Mouse (Mus musculus) right cerebral cortex, adult 2 months (tissue): ENCODE data around the gene Slco4a1.
A peak's percentile ranks its signal among the peaks of the same experiment; 100 is the strongest.

Experiments
- DNase-seq, 2 experiments: peaks; one replicate each; pipeline ENCODE4 v3.0.0; 2021 to 2022; ENCODE audit warnings: low spot score in 2 of 2

Slco4a1 gene

GRCm38 (mm10) chr2:180455723-180456698 lies at the start of gene Slco4a1:
Slco4a1 (plus strand) TSS chr2:180456245.
- peak; percentile 64 for DNase-seq

GRCm38 (mm10) chr2:180408410-180408809 lies 47.6 kb upstream of the Slco4a1 start:
- no peak for DNase-seq

DNA sequence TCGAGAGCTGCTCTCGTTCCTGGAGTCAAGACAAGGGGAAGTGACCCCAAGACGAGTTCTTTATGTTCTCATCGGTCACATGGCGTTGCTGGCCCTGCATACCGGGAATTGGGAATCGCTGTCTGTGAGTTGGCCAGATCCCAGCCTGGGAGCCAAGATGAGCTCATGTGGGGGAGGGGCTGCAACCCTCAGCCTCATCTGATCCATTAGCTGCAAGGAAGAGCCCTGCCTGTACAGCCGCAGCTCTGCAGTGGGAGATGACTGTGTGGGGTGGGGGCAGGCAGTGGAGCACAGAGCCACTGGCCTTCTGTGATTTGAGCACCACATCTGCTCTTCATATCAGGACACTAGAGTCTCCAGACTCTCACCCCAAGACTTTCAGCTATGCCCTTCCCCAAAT lies 45.6 kb upstream of the Slco4a1 start:
- no peak for DNase-seq

DNA sequence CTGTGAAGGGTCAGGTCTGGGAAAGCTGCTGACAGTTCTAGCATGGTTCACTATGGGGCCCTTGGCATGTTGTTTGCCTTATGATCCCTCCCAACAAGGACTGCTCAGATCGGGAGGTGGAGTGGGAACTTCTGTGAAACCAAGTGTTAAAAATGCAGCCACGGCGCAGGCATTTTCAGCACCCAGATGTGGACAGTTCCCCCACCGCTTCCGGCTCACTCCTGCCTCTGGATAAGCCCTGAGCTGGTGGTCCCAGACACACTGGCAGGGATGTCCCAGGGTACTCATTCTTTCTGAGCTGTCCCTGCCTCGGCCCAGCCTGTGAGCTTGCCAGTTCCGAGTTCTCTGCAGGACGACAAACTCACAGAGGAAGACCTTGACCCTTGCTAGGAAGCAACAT lies 45.0 kb upstream of the Slco4a1 start:
- DNase-seq: no peak

- DNase-seq: no peak
Measured at GRCm38 (mm10) chr2:180415627-180416026, 40.4 kb upstream of the Slco4a1 start.

DNA sequence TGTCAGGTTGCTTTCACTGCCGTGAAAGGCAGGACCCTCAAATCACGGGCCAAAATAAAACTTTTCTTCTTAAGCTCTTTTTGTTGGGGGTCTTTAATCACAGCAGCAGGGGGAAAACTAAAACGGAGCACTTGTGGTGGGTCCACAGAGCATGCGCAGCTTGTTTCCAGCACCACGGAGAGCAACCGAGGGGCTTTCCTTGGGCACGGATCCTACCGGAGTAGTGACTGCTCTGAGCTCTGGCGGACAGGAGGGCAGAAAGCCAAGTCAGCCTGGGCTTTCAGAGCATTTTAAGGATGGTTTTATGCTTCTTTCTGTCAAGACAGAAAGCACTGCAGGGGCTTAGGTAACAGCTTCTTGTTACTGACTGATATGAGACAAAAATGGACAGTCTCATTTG lies 38.3 kb upstream of the Slco4a1 start:
- DNase-seq: no peak

GRCm38 (mm10) chr2:180420641-180421040 lies 35.4 kb upstream of the Slco4a1 start:
- no peak for DNase-seq

DNA sequence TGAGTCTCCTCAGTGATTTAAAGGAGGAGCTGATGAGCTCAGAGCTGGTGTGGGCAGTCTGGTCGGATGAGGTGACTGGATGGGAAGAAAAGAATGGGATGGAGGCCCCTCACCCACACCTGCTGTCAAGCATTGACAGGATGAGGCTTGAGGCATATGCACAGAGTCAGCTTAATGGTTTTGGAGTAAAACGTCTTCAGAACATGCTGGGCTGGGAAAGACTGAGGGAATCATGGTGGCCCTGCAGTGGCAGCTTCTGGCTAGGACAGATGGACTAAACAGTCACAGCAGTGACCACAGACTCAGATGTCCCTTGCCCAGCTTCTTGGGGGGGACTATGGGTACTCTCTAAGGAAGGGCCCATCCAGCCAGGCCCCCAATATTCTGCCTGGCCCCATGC lies 30.9 kb upstream of the Slco4a1 start:
- DNase-seq: no peak

DNA sequence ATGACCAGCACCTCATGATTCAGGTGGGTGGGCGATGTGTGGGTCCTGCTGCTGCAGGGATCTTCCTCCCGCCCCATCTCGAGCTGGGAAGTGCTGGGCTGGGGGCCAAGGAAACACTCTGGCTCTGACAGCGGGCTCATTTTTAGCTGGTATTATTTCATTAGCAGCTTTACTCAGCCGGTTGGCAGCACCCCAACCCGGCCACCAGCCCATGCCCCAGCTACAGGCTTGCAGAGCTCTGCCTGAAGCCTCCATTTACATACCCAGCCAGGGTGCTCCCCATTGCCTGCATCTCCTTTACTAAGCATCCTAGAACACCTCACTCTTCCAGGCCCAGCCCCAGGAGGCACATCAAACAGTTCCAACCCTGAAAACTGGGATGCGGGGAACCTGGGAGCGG lies 29.0 kb upstream of the Slco4a1 start:
- peak; percentile 60 to 64 for DNase-seq

DNA sequence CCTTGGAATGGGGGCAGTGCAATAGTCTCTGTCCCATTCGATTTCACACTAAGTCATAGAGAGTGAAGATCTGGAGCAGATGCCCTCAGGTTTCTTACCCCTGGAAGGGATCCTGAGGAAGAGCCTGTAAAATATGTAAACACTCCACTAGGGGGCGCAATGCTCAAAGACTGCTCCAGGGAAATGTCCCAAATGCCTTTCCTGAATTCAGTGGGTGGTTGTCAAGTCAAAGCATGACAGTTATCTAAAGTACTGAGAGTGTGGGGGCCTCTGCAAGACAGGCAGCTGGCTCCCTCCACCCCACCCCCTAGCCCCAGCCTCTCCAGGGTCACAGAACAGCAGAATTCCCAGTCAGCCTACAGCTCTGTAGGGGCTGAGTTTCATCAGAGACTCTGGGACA lies 27.7 kb upstream of the Slco4a1 start:
- DNase-seq: peak in 1 of 2 experiments; percentile 44

DNA sequence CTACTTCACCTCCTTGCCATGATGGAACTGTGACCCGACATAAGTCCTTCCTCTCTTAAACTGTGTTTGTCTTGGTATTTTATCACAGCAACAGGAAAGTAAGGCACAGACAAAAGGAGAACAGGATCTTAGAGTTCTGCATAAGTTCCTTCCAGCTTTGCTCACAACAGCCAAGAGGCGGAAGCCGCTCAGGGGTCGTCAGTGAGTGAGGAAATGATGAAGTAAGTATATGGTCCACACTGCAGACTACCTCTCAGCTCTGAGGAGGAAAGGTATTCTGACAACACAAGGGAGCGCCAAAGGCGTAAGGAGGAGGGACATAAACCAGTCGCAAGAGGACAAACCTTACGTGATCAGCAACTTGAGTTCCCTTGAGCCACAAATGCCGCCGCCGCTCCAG lies 25.4 kb upstream of the Slco4a1 start:
- no peak for DNase-seq

DNA sequence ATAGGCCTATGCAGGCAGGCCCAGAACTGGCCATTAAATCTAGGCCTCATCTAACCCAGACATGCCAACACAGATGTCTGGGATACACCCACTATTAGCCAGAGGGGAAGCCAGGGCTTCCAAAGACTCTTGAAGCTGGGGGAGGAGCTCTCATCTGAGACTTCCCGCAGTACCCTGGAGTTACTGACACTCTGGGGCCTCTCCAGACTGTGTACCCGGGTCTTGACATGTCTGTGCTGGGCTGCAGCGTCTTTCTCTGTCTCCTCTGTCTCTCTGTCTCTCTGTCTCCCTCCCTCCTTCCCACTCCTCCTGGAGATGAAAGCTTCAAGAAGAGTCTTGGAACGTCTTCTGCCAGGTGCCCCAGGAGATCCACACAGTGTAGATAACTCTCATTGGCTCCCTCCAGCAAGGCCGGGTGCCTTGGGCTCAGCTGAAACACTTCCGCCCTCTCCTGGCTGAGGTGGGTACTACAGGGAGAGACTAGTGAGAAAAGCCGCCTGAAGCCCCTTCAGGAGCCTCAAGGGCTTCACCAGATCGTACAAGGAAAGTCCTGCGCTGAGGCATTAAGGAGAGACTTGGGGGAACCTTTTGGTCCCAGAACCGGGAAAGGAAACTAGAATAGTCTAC lies 23.9 kb upstream of the Slco4a1 start:
- DNase-seq: peak; percentile 88 to 92

GRCm38 (mm10) chr2:180432751-180433150 lies 23.3 kb upstream of the Slco4a1 start:
- DNase-seq: no peak

- no peak for DNase-seq
Measured at GRCm38 (mm10) chr2:180433350-180433749, 22.7 kb upstream of the Slco4a1 start.

DNA sequence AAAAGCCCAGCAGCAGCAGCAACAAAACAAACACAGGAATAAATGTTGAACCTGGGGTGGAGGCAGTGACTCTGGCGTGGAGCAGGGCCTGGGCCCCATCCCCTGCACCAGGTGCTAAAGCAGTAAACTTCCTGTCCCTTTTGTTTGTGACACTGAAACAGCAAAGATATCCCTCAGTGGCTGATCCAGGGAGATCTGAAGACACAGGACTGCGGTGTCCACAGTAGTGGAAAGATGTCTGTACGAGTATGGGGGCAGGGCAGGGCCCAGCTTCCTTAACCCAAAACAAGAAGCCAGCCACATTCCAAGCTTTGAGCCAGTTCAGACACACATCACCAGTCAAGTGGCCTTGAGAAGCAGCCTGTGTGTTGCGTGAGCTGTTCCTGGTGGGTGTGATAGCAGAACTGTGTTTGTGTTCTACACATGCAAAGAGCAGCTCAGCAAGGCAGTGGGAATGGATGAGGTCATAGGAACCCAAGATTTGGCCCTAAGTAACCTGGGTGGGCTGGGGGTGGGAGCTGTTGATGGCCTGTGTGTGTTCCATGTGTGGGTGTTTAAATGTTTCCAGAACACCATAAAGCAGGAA lies 20.6 kb upstream of the Slco4a1 start:
- no peak for DNase-seq

DNA sequence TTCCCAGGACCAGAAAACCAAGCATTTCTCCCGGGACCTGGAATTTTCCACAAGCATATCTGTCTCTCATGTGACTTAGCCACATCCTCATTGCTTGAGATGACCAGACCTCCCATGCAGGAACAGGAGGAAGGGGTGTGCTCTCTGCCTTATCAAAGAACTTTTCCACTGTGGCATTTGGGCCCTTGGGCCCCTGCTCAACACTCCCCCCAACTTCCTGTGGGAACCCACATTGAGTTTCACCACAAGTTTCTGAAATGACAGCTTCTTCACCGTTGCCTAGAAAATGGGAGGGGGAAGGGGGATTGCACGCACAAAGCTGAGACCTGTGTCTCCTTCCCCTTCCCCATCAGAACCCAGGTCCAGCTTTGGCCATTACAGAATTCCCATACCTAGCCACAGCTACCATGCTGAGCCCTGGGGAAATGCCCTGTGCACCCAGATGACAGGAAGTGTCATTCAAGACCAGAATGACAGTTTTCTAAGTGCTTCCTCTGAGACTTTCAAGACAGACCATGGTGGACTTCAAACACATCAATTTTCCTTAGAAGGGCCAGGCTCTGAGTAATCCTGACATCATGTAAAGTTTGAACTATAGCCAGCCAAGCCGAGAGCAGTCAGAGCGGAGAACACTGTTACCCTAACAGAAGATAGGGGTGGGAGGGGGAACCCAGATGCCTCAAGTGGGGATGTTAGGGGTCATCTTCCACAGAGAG lies 18.7 kb upstream of the Slco4a1 start:
- DNase-seq: no peak

GRCm38 (mm10) chr2:180439791-180440190 lies 16.3 kb upstream of the Slco4a1 start:
- no peak for DNase-seq

DNA sequence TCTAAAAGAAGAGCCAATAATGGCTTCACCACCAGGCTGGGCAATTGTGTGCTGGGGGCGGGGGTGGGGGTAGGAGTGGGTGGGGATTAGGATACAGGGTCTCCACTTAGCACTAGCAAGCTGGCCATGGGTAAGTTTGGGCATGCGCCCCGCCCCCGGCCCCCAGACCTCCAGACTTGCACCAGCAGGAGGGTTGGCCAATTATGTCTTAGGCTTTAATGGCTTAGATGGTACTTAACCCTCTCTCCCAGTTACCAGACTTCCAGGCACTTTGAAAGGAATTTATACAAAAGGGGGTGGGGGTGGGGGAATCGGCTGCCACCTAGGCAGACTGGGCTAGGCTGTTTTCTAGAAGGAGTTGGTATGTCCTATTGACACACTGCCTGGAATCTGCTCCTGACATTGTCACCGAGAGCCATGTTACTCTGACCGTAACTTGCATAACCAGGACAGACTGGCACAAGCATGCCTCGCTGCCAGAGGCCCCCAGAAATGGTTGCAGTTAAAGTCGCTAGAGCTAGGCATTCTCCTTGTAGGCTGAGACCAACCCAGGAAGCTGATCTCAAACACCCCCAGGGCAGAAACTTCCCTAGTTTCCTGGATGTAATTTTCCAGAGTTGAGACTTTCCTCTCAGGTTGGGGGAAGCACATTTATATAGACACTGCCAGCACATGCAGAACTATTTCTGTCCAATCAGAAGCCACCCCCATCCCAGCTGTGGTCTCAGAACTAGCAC lies 15.3 kb upstream of the Slco4a1 start:
- DNase-seq: no peak

GRCm38 (mm10) chr2:180442061-180442460 lies 14.0 kb upstream of the Slco4a1 start:
- DNase-seq: no peak

DNA sequence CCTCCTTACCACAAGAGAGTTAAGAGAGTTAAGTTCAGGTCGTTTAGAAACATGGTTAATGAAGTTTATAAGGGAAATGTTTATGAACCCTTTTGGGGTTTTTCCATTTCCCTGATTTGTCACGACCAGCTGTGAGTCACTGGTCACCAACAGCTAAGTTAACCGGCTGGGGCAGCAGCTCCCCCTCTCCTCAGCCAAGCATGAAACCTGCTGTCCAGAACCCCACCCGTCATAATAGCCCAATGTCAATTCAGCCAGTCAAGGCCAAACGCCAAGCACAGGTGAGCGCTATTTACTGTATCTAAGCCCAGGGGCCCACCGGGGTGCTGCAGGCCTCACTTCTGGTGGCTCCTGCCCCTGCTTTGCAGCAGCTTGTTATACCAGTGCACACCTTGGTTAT lies 12.2 kb upstream of the Slco4a1 start:
- DNase-seq: no peak
